ENCODE assay signal across 16 mouse cellular contexts in genomic region chr2:116051906-116052614, GRCm38 (mm10). TPM values are rescaled to one million over a fixed set of nuclear protein-coding genes. Genes with fewer than 3 reads are reported as not detected.
DNase-seq lines count a peak whose midpoint lies in the region; ATAC-seq and TF ChIP-seq lines count a peak whose summit lies in the region.
"Had no signal": no experiment of that assay in that cellular context is flagged by ENCODE, and none has a peak within 500 bp of the region (broad histone marks: within the 10 kb centered on the region; RNA-seq: fewer than 3 reads in every experiment).

No protein-coding gene starts in this region.

- peak overlapping the region; percentile 70 for H3K27ac ChIP-seq in heart, embryonic 13.5 days (replicated peaks)
- H3K27ac ChIP-seq in midbrain, embryonic 10.5 days (replicated peaks), result no peak overlapping the region
- no peak overlapping the region for H3K27ac ChIP-seq in midbrain, embryonic 11.5 days (ENCODE audit: low read depth, low read length)
- H3K27ac ChIP-seq in hindbrain, postnatal 0 days, result peak overlapping the region; percentile 29; the same call in 1 of the 2 replicates
- H3K27ac ChIP-seq: left cerebral cortex, adult 2 months; liver, embryonic 13.5 days had no signal

- 65% methylated on average over 9 of the region's 9 CpGs for WGBS in heart, embryonic 13.5 days
- WGBS in midbrain, embryonic 10.5 days, result 78% methylated on average over 9 of the region's 9 CpGs
- WGBS in midbrain, embryonic 11.5 days, result 67% methylated on average over 9 of the region's 9 CpGs
- WGBS in hindbrain, postnatal 0 days, result 24% methylated on average over 9 of the region's 9 CpGs

- DNase-seq in heart, postnatal 4 days, result no peak
- peak; percentile 9 for DNase-seq in midbrain, embryonic 10.5 days (ENCODE audit: low spot score)
- DNase-seq in midbrain, embryonic 11.5 days (ENCODE audit: low spot score, missing footprints), result no peak
- peak; percentile 14 for DNase-seq in hindbrain, postnatal 0 days (ENCODE audit: low spot score)
- DNase-seq in spleen, postnatal 4 days (ENCODE audit: low spot score in 2 of 2), result no peak
- no peak for DNase-seq in lung, postnatal 4 days
- DNase-seq in left cerebral cortex, adult 8-10 months (ENCODE audit: low spot score in 2 of 2), result no peak
- DNase-seq: cerebellum, adult 9-11 months; gastrocnemius, postnatal 10 days; kidney, adult 11 months; liver, embryonic 13.5 days; spleen, adult 18-20 months had no signal

- H3K4me1 ChIP-seq in heart, embryonic 13.5 days, result peaks cover 81% of the 10 kb centered on the region
- peaks cover 44% of the 10 kb centered on the region for H3K4me1 ChIP-seq in midbrain, embryonic 10.5 days
- H3K4me1 ChIP-seq in midbrain, embryonic 11.5 days (ENCODE audit: control insufficient read depth, insufficient read depth, low read length), result peaks cover 19% of the 10 kb centered on the region
- no peaks in the 10 kb centered on the region for H3K4me1 ChIP-seq in hindbrain, postnatal 0 days (ENCODE audit: insufficient read depth, low read length)
- H3K4me1 ChIP-seq: liver, embryonic 13.5 days had no signal

- H3K4me3 ChIP-seq in heart, embryonic 13.5 days, result no peak overlapping the region
- H3K4me3 ChIP-seq in midbrain, embryonic 10.5 days, result no peak overlapping the region
- no peak overlapping the region for H3K4me3 ChIP-seq in midbrain, embryonic 11.5 days (ENCODE audit: low read depth, low read length)
- no peak overlapping the region for H3K4me3 ChIP-seq in hindbrain, postnatal 0 days (ENCODE audit: low read length)
- H3K4me3 ChIP-seq: embryonic facial prominence, embryonic 15.5 days; left cerebral cortex, adult 2 months; liver, embryonic 13.5 days had no signal

- ATAC-seq in heart, embryonic 13.5 days (ENCODE audit: extremely low read depth, insufficient number of reproducible peaks, low FRiP score, low TSS enrichment), result no peak
- ATAC-seq in midbrain, embryonic 11.5 days (ENCODE audit: low FRiP score), result no peak
- no peak for ATAC-seq in hindbrain, postnatal 0 days

- TF ChIP-seq CTCF in hindbrain, postnatal 0 days (IDR thresholded peaks at IDR 0.05; ENCODE audit: low read depth), result no peak

- H3K27me3 ChIP-seq in heart, embryonic 13.5 days (replicated peaks), result no peaks in the 10 kb centered on the region
- H3K27me3 ChIP-seq in midbrain, embryonic 10.5 days (ENCODE audit: low read depth, poor library complexity, severe bottlenecking), result peaks cover 4% of the 10 kb centered on the region; the same call in 1 of the 2 replicates
- H3K27me3 ChIP-seq in midbrain, embryonic 11.5 days (ENCODE audit: control insufficient read depth, insufficient read depth, low read length), result no peaks in the 10 kb centered on the region
- no peaks in the 10 kb centered on the region for H3K27me3 ChIP-seq in hindbrain, postnatal 0 days (ENCODE audit: insufficient read depth, low read length)
- H3K27me3 ChIP-seq: embryonic facial prominence, embryonic 15.5 days; liver, embryonic 13.5 days had no signal

- peaks cover 28% of the 10 kb centered on the region for H3K36me3 ChIP-seq in heart, embryonic 13.5 days
- peaks cover 39% of the 10 kb centered on the region for H3K36me3 ChIP-seq in midbrain, embryonic 10.5 days
- no peaks in the 10 kb centered on the region for H3K36me3 ChIP-seq in midbrain, embryonic 11.5 days (ENCODE audit: control insufficient read depth, insufficient read depth, low read length)
- H3K36me3 ChIP-seq in hindbrain, postnatal 0 days (ENCODE audit: insufficient read depth, low read length), result no peaks in the 10 kb centered on the region
- H3K36me3 ChIP-seq: embryonic facial prominence, embryonic 15.5 days; liver, embryonic 13.5 days had no signal

- H3K9me3 ChIP-seq in heart, embryonic 13.5 days, result no peaks in the 10 kb centered on the region
- H3K9me3 ChIP-seq in midbrain, embryonic 10.5 days (replicated peaks), result no peaks in the 10 kb centered on the region
- H3K9me3 ChIP-seq in midbrain, embryonic 11.5 days (ENCODE audit: control insufficient read depth, low read length), result no peaks in the 10 kb centered on the region
- H3K9me3 ChIP-seq in hindbrain, postnatal 0 days (ENCODE audit: low read length), result no peaks in the 10 kb centered on the region
- H3K9me3 ChIP-seq: embryonic facial prominence, embryonic 15.5 days; liver, embryonic 13.5 days had no signal

- H3K4me2 ChIP-seq in heart, embryonic 13.5 days, result peak overlapping the region; percentile 40
- no peak overlapping the region for H3K4me2 ChIP-seq in midbrain, embryonic 11.5 days
- H3K4me2 ChIP-seq in hindbrain, postnatal 0 days (ENCODE audit: low read depth, low read length), result peak overlapping the region; percentile 40
- H3K4me2 ChIP-seq: embryonic facial prominence, embryonic 15.5 days; liver, embryonic 13.5 days had no signal

- peak overlapping the region; percentile 50 for H3K9ac ChIP-seq in heart, embryonic 13.5 days
- H3K9ac ChIP-seq in midbrain, embryonic 11.5 days (ENCODE audit: low read length), result no peak overlapping the region
- H3K9ac ChIP-seq in hindbrain, postnatal 0 days (replicated peaks; ENCODE audit: low read length), result no peak overlapping the region
- H3K9ac ChIP-seq: embryonic facial prominence, embryonic 15.5 days; liver, embryonic 13.5 days had no signal

RNA-seq across cellular contexts. Expression of gene Meis2, which starts 13.6 kb away (rescaled TPM):
- 30.1 and 32.0 TPM in 2 replicates for polyA plus RNA-seq in heart, embryonic 13.5 days (2015; fragmentation: Nextera tagmentation; extraction: Ambion mirVana)
- 10 to 100 TPM; 33.2 to 36.6 TPM for total RNA-seq in heart, postnatal 4 days (2021)
- 34.4 and 44.0 TPM in 2 replicates for polyA plus RNA-seq in midbrain, embryonic 10.5 days (2016; fragmentation: Nextera tagmentation; extraction: Ambion mirVana)
- polyA plus RNA-seq in midbrain, embryonic 11.5 days (2014; fragmentation: Nextera tagmentation; extraction: Ambion mirVana), result 52.2 and 56.5 TPM in 2 replicates
- total RNA-seq in hindbrain, postnatal 0 days (2014; rRNA removed), result 132 and 133 TPM in 2 replicates
- polyA plus RNA-seq in hindbrain, postnatal 0 days (2015; fragmentation: Nextera tagmentation; extraction: Ambion mirVana), result 94.4 and 105 TPM in 2 replicates
- total RNA-seq in left cerebral cortex, adult 8-10 months (2022), result 100 to 1,000 TPM; 141 to 190 (median 171) TPM
- total RNA-seq: megakaryocyte progenitor cell, adult 5-6 weeks had no signal

Comparison
In these comparisons a context has a peak if more than half of its experiments do, and no peak if none do; other contexts are left out.
1. DNase-seq: peak in midbrain, embryonic 10.5 days (single experiment) and hindbrain, postnatal 0 days (single experiment); none in heart, postnatal 4 days (single experiment), midbrain, embryonic 11.5 days (single experiment), spleen, postnatal 4 days (0 of 2), lung, postnatal 4 days (0 of 2) and left cerebral cortex, adult 8-10 months (0 of 2).
2. H3K27ac ChIP-seq: peak in heart, embryonic 13.5 days (single experiment) and hindbrain, postnatal 0 days (single experiment); none in midbrain, embryonic 10.5 days (single experiment) and midbrain, embryonic 11.5 days (single experiment).